In the genomic region with DNA sequence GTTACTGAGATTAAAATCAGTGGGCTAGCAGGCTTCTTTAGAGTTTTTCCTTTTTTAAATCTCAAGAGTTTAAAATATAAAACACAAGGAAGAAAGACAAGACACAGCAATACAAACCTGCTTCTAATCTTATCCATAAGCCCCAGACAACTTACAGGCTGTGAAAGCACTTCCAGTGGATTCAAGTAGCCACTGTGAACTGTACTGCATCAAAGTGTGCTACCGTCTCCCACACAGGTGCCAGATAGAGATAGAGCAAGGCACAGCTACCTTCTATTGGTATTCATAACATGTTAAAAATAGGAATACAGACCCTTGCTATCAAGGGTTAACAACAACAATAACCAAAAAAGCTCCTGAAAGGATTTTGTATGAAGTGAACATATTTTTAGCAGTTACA, we compare ENCODE assay signal across 26 mouse cellular contexts.
"Had no signal": no experiment of that assay in that cellular context is flagged by ENCODE, and none has a peak within 500 bp of the region (broad histone marks: within the 10 kb centered on the region; RNA-seq: fewer than 3 reads in every experiment).

No protein-coding gene starts in this region.

- H3K4me3 ChIP-seq: heart, adult 2 months; heart, embryonic 13.5 days; heart, embryonic 15.5 days; hindbrain, embryonic 13.5 days; hindbrain, embryonic 15.5 days; kidney, embryonic 15.5 days; layer of hippocampus, adult 2 months; limb, embryonic 13.5 days; limb, embryonic 15.5 days had no signal

- ATAC-seq: hindbrain, postnatal 0 days; intestine, embryonic 16.5 days had no signal

- DNase-seq: gastrocnemius, postnatal 14 days; gastrocnemius, postnatal 36 days; heart, adult 11 months; heart, adult 2 months; heart, postnatal 14 days; heart, postnatal 36 days; kidney, adult 11 months; kidney, adult 2 months; kidney, adult 9 months; kidney, postnatal 14 days; kidney, postnatal 4 days; layer of hippocampus, postnatal 36 days; left cerebral cortex, postnatal 4 days had no signal

- H3K4me1 ChIP-seq: heart, embryonic 15.5 days; hindbrain, embryonic 15.5 days; kidney, embryonic 15.5 days; limb, embryonic 13.5 days; limb, embryonic 15.5 days had no signal

- H3K9me3 ChIP-seq: heart, embryonic 13.5 days; heart, embryonic 15.5 days; hindbrain, embryonic 13.5 days; hindbrain, embryonic 15.5 days; kidney, embryonic 15.5 days; limb, embryonic 13.5 days; limb, embryonic 15.5 days had no signal

- H3K9ac ChIP-seq: heart, embryonic 13.5 days; heart, embryonic 15.5 days; hindbrain, embryonic 13.5 days; hindbrain, embryonic 15.5 days; kidney, embryonic 15.5 days; limb, embryonic 13.5 days; limb, embryonic 15.5 days; liver, embryonic 14.5 days had no signal

- H3K4me2 ChIP-seq: heart, embryonic 11.5 days; heart, embryonic 13.5 days; heart, embryonic 15.5 days; hindbrain, embryonic 13.5 days; hindbrain, embryonic 15.5 days; kidney, embryonic 15.5 days; limb, embryonic 13.5 days; limb, embryonic 15.5 days had no signal

- H3K27ac ChIP-seq: heart, adult 2 months; heart, embryonic 13.5 days; heart, embryonic 15.5 days; hindbrain, embryonic 13.5 days; hindbrain, embryonic 15.5 days; hindbrain, postnatal 0 days; kidney, embryonic 15.5 days; kidney, postnatal 0 days; layer of hippocampus, adult 2 months; limb, embryonic 13.5 days; limb, embryonic 15.5 days; liver, embryonic 14.5 days had no signal

- H3K27me3 ChIP-seq: heart, embryonic 13.5 days; heart, embryonic 15.5 days; hindbrain, embryonic 13.5 days; hindbrain, embryonic 15.5 days; kidney, embryonic 15.5 days; limb, embryonic 13.5 days; limb, embryonic 15.5 days had no signal

- H3K36me3 ChIP-seq: heart, embryonic 15.5 days; hindbrain, embryonic 13.5 days; hindbrain, embryonic 15.5 days; limb, embryonic 15.5 days had no signal
